Mouse (Mus musculus) hematopoietic stem cell, adult 5-6 weeks (primary cell): ENCODE measurements around the gene Sphkap. TPM values are rescaled to one million over a fixed set of nuclear protein-coding genes. Genes with fewer than 3 reads are reported as not detected.

Experiments used
- ATAC-seq, 2 experiments: fragments of 125-278 bp in 1 of 2; replicated peaks in 1 of 2; 2 replicates each; pipeline ENCODE4 v1.8.0; 2016 to 2017; ENCODE audit warnings: inconsistent platforms in 2 of 2, mild to moderate bottlenecking in 2 of 2, moderate number of reproducible peaks in 2 of 2, low read depth in 1 of 2, moderate TSS enrichment in 1 of 2; ENCODE audit not compliant: low FRiP score in 2 of 2, poor library complexity in 2 of 2, severe bottlenecking in 2 of 2, insufficient read depth in 1 of 2, low TSS enrichment in 1 of 2
- total RNA-seq: library from RNA; stranded (forward); fragments of 172-1452, 232-1000 nt; gene quantifications from 2 replicates; pipeline ENCODE4 v1.2.3, GENCODE M21; 2017

The Sphkap gene
- total RNA-seq, 1 experiment from 2014 or later, result not detected

GRCm38 (mm10) chr1:83316917-83317316, 91.1 kb downstream of the Sphkap start:
- no peak for ATAC-seq

- no peak for ATAC-seq
Measured at GRCm38 (mm10) chr1:83315146-83315545, 92.9 kb downstream of the Sphkap start.

- ATAC-seq, result no peak
Measured at GRCm38 (mm10) chr1:83311607-83312295, 96.2 kb downstream of the Sphkap start.

GRCm38 (mm10) chr1:83297137-83298076, 110.6 kb downstream of the Sphkap start:
- no peak for ATAC-seq

- no peak for ATAC-seq
Measured at GRCm38 (mm10) chr1:83285866-83286265, 122.1 kb downstream of the Sphkap start.

GRCm38 (mm10) chr1:83277044-83277443, 131.0 kb downstream of the Sphkap start:
- no peak for ATAC-seq

GRCm38 (mm10) chr1:83276637-83277036, 131.4 kb downstream of the Sphkap start:
- ATAC-seq, result no peak

- ATAC-seq, result no peak
Measured at GRCm38 (mm10) chr1:83251746-83252145, 156.3 kb downstream of the Sphkap start.

GRCm38 (mm10) chr1:83248235-83248746, 159.7 kb downstream of the Sphkap start:
- no peak for ATAC-seq

GRCm38 (mm10) chr1:83227946-83228345, 180.1 kb downstream of the Sphkap start:
- no peak for ATAC-seq

GRCm38 (mm10) chr1:83224423-83224960, 183.5 kb downstream of the Sphkap start:
- no peak for ATAC-seq

GRCm38 (mm10) chr1:83223072-83223471, 184.9 kb downstream of the Sphkap start:
- ATAC-seq, result no peak

GRCm38 (mm10) chr1:83218260-83218659, 189.7 kb downstream of the Sphkap start:
- ATAC-seq, result no peak

GRCm38 (mm10) chr1:83209981-83210380, 198.0 kb downstream of the Sphkap start:
- ATAC-seq, result no peak

Other genes with a start within 250 kb of the Sphkap start
- gene Daw1, start 248.4 kb downstream of the Sphkap start, total RNA-seq, result not detected in 2 replicates